Mouse (Mus musculus) spleen, postnatal 10 days (tissue): ENCODE data around the gene Gtf2h4.

Source experiments
- DNase-seq, 2 experiments: peaks; one replicate each; pipeline ENCODE4 v3.0.0; 2021 to 2022; ENCODE audit warnings: low spot score in 2 of 2

Gtf2h4 gene

GRCm38 (mm10) chr17:35638475-35639190, 34.9 kb downstream of the Gtf2h4 start:
- peak in 1 of 2 experiments; percentile 28 for DNase-seq

GRCm38 (mm10) chr17:35636363-35636762, 37.2 kb downstream of the Gtf2h4 start:
- DNase-seq = peak in 1 of 2 experiments; percentile 48

GRCm38 (mm10) chr17:35635699-35636111, 37.8 kb downstream of the Gtf2h4 start:
- peak; percentile 24 to 73 for DNase-seq

- no peak for DNase-seq
Measured at GRCm38 (mm10) chr17:35635202-35635601, 38.3 kb downstream of the Gtf2h4 start.

- DNase-seq = no peak
Measured at GRCm38 (mm10) chr17:35633992-35634391, 39.5 kb downstream of the Gtf2h4 start.

- no peak for DNase-seq
Measured at GRCm38 (mm10) chr17:35626537-35626936, 47.0 kb downstream of the Gtf2h4 start, which contains the start of gene Gm9573. Gene Gm9573, minus strand, starts transcription at chr17:35626637.
